Mouse (Mus musculus) lung, embryonic 14.5 days (tissue): Measurements from ENCODE around the gene 4930550L24Rik. TPM values are rescaled to one million over a fixed set of nuclear protein-coding genes. Genes with fewer than 3 reads are reported as not detected.

Experiments
- ATAC-seq: fragments of 200-750 bp; cut with Nextera tagmentation; 2 replicates; pipeline ENCODE4 v1.8.0; 2017; ENCODE audit warnings: mild to moderate bottlenecking, moderate TSS enrichment, moderate library complexity; ENCODE audit not compliant: insufficient read depth
- DNase-seq: peaks from one replicate; pipeline ENCODE4 v3.0.0-alpha.2; 2015
- H3K27ac ChIP-seq: fragments of 300-500 bp; sonication (generic); 2 replicates; pipeline ENCODE4 v1.5.1; 2014; ENCODE audit warnings: low read depth, mild to moderate bottlenecking, moderate library complexity
- H3K27me3 ChIP-seq: fragments of 300-500 bp; sonication (generic); 2 replicates; pipeline ENCODE4 v1.6.1; 2014; ENCODE audit warnings: low read length, control low read depth; ENCODE audit not compliant: insufficient read depth
- H3K36me3 ChIP-seq: fragments of 300-500 bp; sonication (generic); 2 replicates; pipeline ENCODE4 v1.6.1; 2014; ENCODE audit warnings: control low read depth; ENCODE audit not compliant: insufficient read depth
- H3K4me1 ChIP-seq: fragments of 300-500 bp; sonication (generic); 2 replicates; pipeline ENCODE4 v1.6.1; 2014; ENCODE audit warnings: antibody characterized with exemption, control low read depth; ENCODE audit not compliant: insufficient read depth
- H3K4me2 ChIP-seq: fragments of 300-500 bp; sonication (generic); 2 replicates; pipeline ENCODE4 v1.6.1; 2014; ENCODE audit warnings: mild to moderate bottlenecking
- H3K4me3 ChIP-seq: fragments of 300-500 bp; sonication (generic); 2 replicates; pipeline ENCODE4 v1.5.1; 2014; ENCODE audit warnings: low read depth, low read length
- H3K9ac ChIP-seq: fragments of 300-500 bp; sonication (generic); 2 replicates; pipeline ENCODE4 v1.6.1; 2014
- H3K9me3 ChIP-seq: fragments of 300-500 bp; sonication (generic); 2 replicates; pipeline ENCODE4 v1.6.1; 2016; ENCODE audit warnings: low read depth, low read length, control low read depth
- CTCF ChIP-seq: IDR thresholded peaks from 2 replicates; pipeline ENCODE4 v1.5.1; 2016; ENCODE audit warnings: antibody characterized with exemption, low read depth
- WGBS: fragments of 180-500 bp; shearing (Covaris S2); extraction: QIAGEN DNeasy Blood & Tissue Kit; methylation state at CpG from one replicate; pipeline ENCODE4 v1.1.7; 2014; 5-methylcytosine and 5-hydroxymethylcytosine counted together
- polyA plus RNA-seq: library from polyadenylated mRNA; unstranded; fragments of >200 nt; fragmentation: Nextera tagmentation; extraction: Ambion mirVana; gene quantifications from 2 replicates; pipeline ENCODE4 v1.2.1, GENCODE M21; 2014

The 4930550L24Rik gene
- not detected in 2 replicates for polyA plus RNA-seq

- Histone ChIP-seq H3K4me2 (no peak within 1 kb of the TSS), H3K4me3 (no peak within 1 kb of the TSS), H3K27ac (no peak within 1 kb of the TSS), H3K9ac (no peak within 1 kb of the TSS), H3K27me3 (no peaks in the 10 kb centered on the region), H3K36me3 (no peaks in the 10 kb centered on the region), H3K9me3 (no peaks in the 10 kb centered on the region), H3K4me1 (no peaks in the 10 kb centered on the region)
- no peak for TF ChIP-seq CTCF
- 74% methylated on average over 2 of the region's 2 CpGs for WGBS
- DNase-seq (no peak), ATAC-seq (no peak)
Measured at GRCm38 (mm10) chrX:58909060-58909459, at the start of gene 4930550L24Rik. Gene 4930550L24Rik (plus strand): TSS chrX:58909360.

- H3K4me2 ChIP-seq, result no peak overlapping the region
- TF ChIP-seq CTCF, result no peak
- H3K9ac ChIP-seq, result no peak overlapping the region
- no peak for ATAC-seq
- no peak overlapping the region for H3K4me3 ChIP-seq
- no peaks in the 10 kb centered on the region for H3K36me3 ChIP-seq
- DNase-seq, result no peak
- 69% methylated on average over 1 of the region's 1 CpGs for WGBS
- no peaks in the 10 kb centered on the region for H3K27me3 ChIP-seq
- H3K4me1 ChIP-seq, result no peaks in the 10 kb centered on the region
- H3K27ac ChIP-seq, result no peak overlapping the region
- no peaks in the 10 kb centered on the region for H3K9me3 ChIP-seq
Measured at GRCm38 (mm10) chrX:58900753-58901152, 8.4 kb upstream of the 4930550L24Rik start.

- 91% methylated on average over 2 of the region's 2 CpGs for WGBS
- TF ChIP-seq CTCF, result no peak
Measured at GRCm38 (mm10) chrX:58967969-58968368, 58.8 kb downstream of the 4930550L24Rik start.

More at GRCm38 (mm10) chrX:58967969-58968368, 58.8 kb downstream of the 4930550L24Rik start:
- no peak overlapping the region for H3K27ac ChIP-seq
- no peaks in the 10 kb centered on the region for H3K36me3 ChIP-seq
- ATAC-seq, result no peak
- H3K4me3 ChIP-seq, result no peak overlapping the region
- no peaks in the 10 kb centered on the region for H3K27me3 ChIP-seq
- H3K4me2 ChIP-seq, result no peak overlapping the region
- no peaks in the 10 kb centered on the region for H3K9me3 ChIP-seq
- DNase-seq, result no peak
- H3K9ac ChIP-seq, result no peak overlapping the region
- no peaks in the 10 kb centered on the region for H3K4me1 ChIP-seq
